Mouse (Mus musculus): ENCODE data around the gene Cxcl2. TPM values are rescaled to one million over a fixed set of nuclear protein-coding genes. Genes with fewer than 3 reads are reported as not detected.
A peak's percentile ranks its signal among the peaks of the same experiment; 100 is the strongest.

Cxcl2 gene
- polyA plus RNA-seq, 1 experiment, result not detected

DNA sequence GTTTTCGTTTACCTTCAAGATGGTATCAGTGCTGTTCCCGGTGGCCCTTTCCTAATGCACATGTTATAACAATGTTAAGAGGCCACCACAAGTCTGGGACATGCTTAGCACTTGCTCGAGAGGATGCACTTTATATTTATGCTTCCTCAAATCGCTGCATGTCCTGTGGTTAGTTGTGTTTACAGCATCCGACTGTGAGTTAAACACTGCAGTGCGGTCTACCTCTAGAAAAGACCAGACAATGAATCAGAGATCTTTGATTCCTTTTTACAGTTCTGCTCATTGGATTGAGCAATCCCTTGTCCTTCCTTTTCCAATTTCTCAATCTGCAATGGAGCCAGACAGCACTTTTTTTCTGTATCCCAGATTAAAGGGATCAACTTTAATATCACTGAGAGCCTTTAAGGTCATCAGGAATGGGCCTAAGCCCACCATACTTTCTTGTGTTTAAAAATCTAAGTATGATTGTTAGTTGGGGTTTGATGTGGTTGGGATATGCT lies 41.7 kb upstream of the Cxcl2 start:
- Histone ChIP-seq H3K4me3 (ENCODE audit: insufficient read depth, poor library complexity, severe bottlenecking) (no peak overlapping the region), H3K79me3 (ENCODE audit: low read depth) (no peaks in the 10 kb centered on the region), H3K27me3 (ENCODE audit: control insufficient read depth, insufficient read depth, insufficient read length) (no peaks in the 10 kb centered on the region), H3ac (ENCODE audit: control insufficient read depth, insufficient read length, low read depth) (no peak overlapping the region), H3K36me3 (ENCODE audit: control insufficient read depth, insufficient read depth) (no peaks in the 10 kb centered on the region), H3K79me2 (ENCODE audit: control insufficient read depth, insufficient read depth) (no peaks in the 10 kb centered on the region)
- TF ChIP-seq CEBPB (IDR thresholded peaks at IDR 0.05; ENCODE audit: low read depth), result peak; percentile 82
- TF ChIP-seq CTCF (IDR thresholded peaks at IDR 0.05; ENCODE audit: control insufficient read depth, insufficient read depth, insufficient read length), result no peak

DNA sequence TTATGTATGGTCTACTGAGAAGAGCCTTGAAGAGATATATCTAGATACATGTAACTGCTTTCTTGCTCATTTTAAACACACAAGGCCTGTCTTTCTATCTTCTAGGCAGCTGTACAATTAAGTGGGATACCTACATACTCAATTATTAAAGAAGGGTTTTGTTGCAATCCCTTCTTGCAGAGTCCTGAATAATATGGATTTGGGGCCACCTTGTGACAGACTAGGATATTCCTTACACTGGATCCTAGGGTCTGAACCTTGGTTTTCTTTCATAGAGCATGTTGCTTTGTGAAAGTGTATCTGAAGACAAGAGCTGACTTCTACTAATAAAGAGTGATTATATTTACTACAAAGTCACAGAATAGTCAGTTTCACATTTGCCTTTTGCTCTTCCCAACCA lies 36.9 kb upstream of the Cxcl2 start:
- H3K4me3 ChIP-seq (ENCODE audit: insufficient read depth, poor library complexity, severe bottlenecking), result no peak overlapping the region
- no peaks in the 10 kb centered on the region for H3K79me2 ChIP-seq (ENCODE audit: control insufficient read depth, insufficient read depth)
- no peaks in the 10 kb centered on the region for H3K79me3 ChIP-seq (ENCODE audit: low read depth)
- no peaks in the 10 kb centered on the region for H3K36me3 ChIP-seq (ENCODE audit: control insufficient read depth, insufficient read depth)
- TF ChIP-seq CEBPB (IDR thresholded peaks at IDR 0.05; ENCODE audit: low read depth) (no peak), MYOG (IDR thresholded peaks at IDR 0.05; ENCODE audit: control insufficient read depth, extremely low read depth, insufficient read length) (no peak), MYOD1 (IDR thresholded peaks at IDR 0.05; ENCODE audit: control insufficient read depth, insufficient read length, low read depth) (no peak), FOSL1 (IDR thresholded peaks at IDR 0.05; ENCODE audit: insufficient read depth, low read length, poor library complexity, severe bottlenecking) (no peak), CTCF (IDR thresholded peaks at IDR 0.05; ENCODE audit: control insufficient read depth, insufficient read depth, insufficient read length) (no peak), USF1 (IDR thresholded peaks at IDR 0.05; ENCODE audit: low read depth) (no peak), MAX (IDR thresholded peaks at IDR 0.05) (no peak)
- H3K27me3 ChIP-seq (ENCODE audit: control insufficient read depth, insufficient read depth, insufficient read length), result no peaks in the 10 kb centered on the region
- no peak overlapping the region for H3ac ChIP-seq (ENCODE audit: control insufficient read depth, insufficient read length, low read depth)

GRCm38 (mm10) chr5:90872377-90872776 lies 31.3 kb upstream of the Cxcl2 start:
- H3ac ChIP-seq (ENCODE audit: control insufficient read depth, insufficient read length, low read depth), result no peak overlapping the region
- no peaks in the 10 kb centered on the region for H3K79me2 ChIP-seq (ENCODE audit: control insufficient read depth, insufficient read depth)
- H3K27me3 ChIP-seq (ENCODE audit: control insufficient read depth, insufficient read depth, insufficient read length), result no peaks in the 10 kb centered on the region
- no peak overlapping the region for H3K4me3 ChIP-seq (ENCODE audit: insufficient read depth, poor library complexity, severe bottlenecking)
- no peaks in the 10 kb centered on the region for H3K36me3 ChIP-seq (ENCODE audit: control insufficient read depth, insufficient read depth)
- TF ChIP-seq USF1 (IDR thresholded peaks at IDR 0.05; ENCODE audit: low read depth) (no peak), MYOG (IDR thresholded peaks at IDR 0.05; ENCODE audit: control insufficient read depth, extremely low read depth, insufficient read length) (no peak), MAX (IDR thresholded peaks at IDR 0.05) (no peak), CTCF (IDR thresholded peaks at IDR 0.05; ENCODE audit: control insufficient read depth, insufficient read depth, insufficient read length) (no peak), FOSL1 (IDR thresholded peaks at IDR 0.05; ENCODE audit: insufficient read depth, low read length, poor library complexity, severe bottlenecking) (no peak), MYOD1 (IDR thresholded peaks at IDR 0.05; ENCODE audit: control insufficient read depth, insufficient read length, low read depth) (no peak), CEBPB (IDR thresholded peaks at IDR 0.05; ENCODE audit: low read depth) (no peak)
- H3K79me3 ChIP-seq (ENCODE audit: low read depth), result no peaks in the 10 kb centered on the region

DNA sequence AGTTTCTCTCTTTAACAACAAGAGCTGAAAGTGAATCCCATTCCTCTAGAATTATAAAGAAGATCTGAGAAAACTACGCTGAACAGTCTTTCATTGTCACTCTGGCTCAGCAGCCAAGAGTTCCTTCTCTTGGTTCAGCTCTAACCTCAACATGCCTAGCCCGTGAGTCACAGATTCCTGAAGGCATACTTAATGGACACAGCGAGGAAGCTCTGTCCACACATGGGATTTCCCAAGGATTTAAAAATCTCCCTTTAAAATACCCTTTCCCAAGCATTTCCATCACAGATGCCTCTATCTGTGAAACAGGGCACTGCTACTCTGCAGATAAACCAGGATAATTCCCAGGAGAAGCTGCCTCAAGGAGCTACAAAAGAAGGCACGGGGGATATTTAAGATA lies 27.6 kb upstream of the Cxcl2 start:
- no peaks in the 10 kb centered on the region for H3K36me3 ChIP-seq (ENCODE audit: control insufficient read depth, insufficient read depth)
- no peaks in the 10 kb centered on the region for H3K79me3 ChIP-seq (ENCODE audit: low read depth)
- no peak for TF ChIP-seq MYOG (IDR thresholded peaks at IDR 0.05; ENCODE audit: control insufficient read depth, extremely low read depth, insufficient read length)
- peak; percentile 50 for TF ChIP-seq CEBPB (IDR thresholded peaks at IDR 0.05; ENCODE audit: low read depth)
- no peak for TF ChIP-seq USF1 (IDR thresholded peaks at IDR 0.05; ENCODE audit: low read depth)
- peak; percentile 78 for TF ChIP-seq FOSL1 (IDR thresholded peaks at IDR 0.05; ENCODE audit: insufficient read depth, low read length, poor library complexity, severe bottlenecking)
- no peak for TF ChIP-seq CTCF (IDR thresholded peaks at IDR 0.05; ENCODE audit: control insufficient read depth, insufficient read depth, insufficient read length)
- TF ChIP-seq MYOD1 (IDR thresholded peaks at IDR 0.05; ENCODE audit: control insufficient read depth, insufficient read length, low read depth), result peak; percentile 6
- no peak for TF ChIP-seq MAX (IDR thresholded peaks at IDR 0.05)

DNA sequence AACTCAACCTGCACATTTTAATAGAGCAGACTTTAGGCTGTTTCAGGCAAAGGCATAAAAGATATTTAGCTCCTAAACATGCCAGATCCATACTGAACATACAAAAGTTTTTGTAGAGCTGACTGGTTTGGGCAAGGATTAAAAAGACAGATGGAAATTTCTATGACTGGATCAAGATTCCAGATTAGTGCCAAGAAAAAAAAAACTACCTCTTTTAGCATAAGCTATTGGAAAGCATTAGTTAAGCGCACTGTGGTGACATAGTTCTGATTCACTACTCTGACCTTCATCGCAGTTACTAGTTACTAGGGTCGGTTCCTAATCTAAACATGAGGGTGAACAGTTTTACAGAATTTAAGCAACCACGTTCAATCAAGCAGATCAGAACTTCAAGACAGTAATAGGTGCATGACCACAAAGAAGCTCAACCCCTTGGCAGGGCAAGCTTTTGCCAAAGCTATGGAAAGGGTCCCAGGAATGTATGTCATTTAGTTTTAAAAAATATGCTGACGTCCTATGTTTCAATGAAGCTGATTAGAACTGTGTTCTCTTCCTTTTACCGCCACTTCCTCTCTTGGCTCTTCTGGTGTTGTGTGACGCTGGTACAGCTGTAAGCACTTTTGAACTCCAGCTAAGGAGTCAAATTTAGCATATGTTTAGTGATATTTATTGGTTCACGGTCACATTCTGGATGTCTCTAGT lies 27.0 kb upstream of the Cxcl2 start:
- H3K79me3 ChIP-seq (ENCODE audit: low read depth), result no peaks in the 10 kb centered on the region
- TF ChIP-seq MYOG (IDR thresholded peaks at IDR 0.05; ENCODE audit: control insufficient read depth, extremely low read depth, insufficient read length) (no peak), MAX (IDR thresholded peaks at IDR 0.05) (no peak), USF1 (IDR thresholded peaks at IDR 0.05; ENCODE audit: low read depth) (no peak), CEBPB (IDR thresholded peaks at IDR 0.05; ENCODE audit: low read depth) (no peak)
- H3ac ChIP-seq (ENCODE audit: control insufficient read depth, insufficient read length, low read depth), result no peak overlapping the region
- no peaks in the 10 kb centered on the region for H3K79me2 ChIP-seq (ENCODE audit: control insufficient read depth, insufficient read depth)
- no peaks in the 10 kb centered on the region for H3K36me3 ChIP-seq (ENCODE audit: control insufficient read depth, insufficient read depth)
- no peaks in the 10 kb centered on the region for H3K27me3 ChIP-seq (ENCODE audit: control insufficient read depth, insufficient read depth, insufficient read length)
- H3K4me3 ChIP-seq (ENCODE audit: insufficient read depth, poor library complexity, severe bottlenecking), result no peak overlapping the region

More for the DNA sequence above, 27.6 kb upstream of the Cxcl2 start:
- no peaks in the 10 kb centered on the region for H3K79me2 ChIP-seq (ENCODE audit: control insufficient read depth, insufficient read depth)
- no peak overlapping the region for H3K4me3 ChIP-seq (ENCODE audit: insufficient read depth, poor library complexity, severe bottlenecking)
- no peak overlapping the region for H3ac ChIP-seq (ENCODE audit: control insufficient read depth, insufficient read length, low read depth)
- H3K27me3 ChIP-seq (ENCODE audit: control insufficient read depth, insufficient read depth, insufficient read length), result no peaks in the 10 kb centered on the region

- no peaks in the 10 kb centered on the region for H3K79me2 ChIP-seq (ENCODE audit: control insufficient read depth, insufficient read depth)
- no peak overlapping the region for H3ac ChIP-seq (ENCODE audit: control insufficient read depth, insufficient read length, low read depth)
- no peaks in the 10 kb centered on the region for H3K36me3 ChIP-seq (ENCODE audit: control insufficient read depth, insufficient read depth)
- H3K79me3 ChIP-seq (ENCODE audit: low read depth), result no peaks in the 10 kb centered on the region
- H3K4me3 ChIP-seq (ENCODE audit: insufficient read depth, poor library complexity, severe bottlenecking), result no peak overlapping the region
- TF ChIP-seq MYOD1 (IDR thresholded peaks at IDR 0.05; ENCODE audit: control insufficient read depth, insufficient read length, low read depth) (no peak), MAX (IDR thresholded peaks at IDR 0.05) (no peak), FOSL1 (IDR thresholded peaks at IDR 0.05; ENCODE audit: insufficient read depth, low read length, poor library complexity, severe bottlenecking) (no peak), CTCF (IDR thresholded peaks at IDR 0.05; ENCODE audit: control insufficient read depth, insufficient read depth, insufficient read length) (no peak), CEBPB (IDR thresholded peaks at IDR 0.05; ENCODE audit: low read depth) (no peak), MYOG (IDR thresholded peaks at IDR 0.05; ENCODE audit: control insufficient read depth, extremely low read depth, insufficient read length) (no peak), USF1 (IDR thresholded peaks at IDR 0.05; ENCODE audit: low read depth) (no peak)
- H3K27me3 ChIP-seq (ENCODE audit: control insufficient read depth, insufficient read depth, insufficient read length), result no peaks in the 10 kb centered on the region
Measured at GRCm38 (mm10) chr5:90877173-90877512, 26.5 kb upstream of the Cxcl2 start.
